Mouse (Mus musculus) CH12.LX (cell line): ENCODE measurements around the gene Pelo. TPM values are rescaled to one million over a fixed set of nuclear protein-coding genes. Genes with fewer than 3 reads are reported as not detected.

Experiments
- DNase-seq: peaks from one replicate; pipeline ENCODE4 v3.0.0-alpha.2; 2013; ENCODE audit errors: extremely low read depth
- H3K27ac ChIP-seq: 2 replicates; pipeline ENCODE4 v1.5.1; 2012; ENCODE audit warnings: low read depth, mild to moderate bottlenecking, control low read depth, moderate library complexity; ENCODE audit not compliant: insufficient read depth
- H3K27me3 ChIP-seq: replicated peaks from 2 replicates; pipeline ENCODE3; 2012; ENCODE audit warnings: inconsistent platforms
- H3K36me3 ChIP-seq, 2 experiments: replicated peaks in 1 of 2; 2 replicates each; pipeline versions ENCODE3 to v1.6.1; 2012; ENCODE audit warnings: inconsistent platforms in 1 of 2, low read length in 1 of 2, mild to moderate bottlenecking in 1 of 2, mixed read lengths in 1 of 2, moderate library complexity in 1 of 2; ENCODE audit not compliant: control insufficient read depth in 1 of 2, insufficient read depth in 1 of 2
- H3K4me1 ChIP-seq, 2 experiments: 2 replicates each; pipeline ENCODE4 v1.6.1; 2012; ENCODE audit warnings: inconsistent platforms in 1 of 2, moderate library complexity in 1 of 2; ENCODE audit not compliant: insufficient read depth in 2 of 2, control insufficient read depth in 1 of 2
- H3K4me2 ChIP-seq: 2 replicates; pipeline ENCODE4 v1.6.1; 2012; ENCODE audit warnings: low read depth, mild to moderate bottlenecking, control low read depth; ENCODE audit not compliant: poor library complexity, insufficient read depth, severe bottlenecking
- H3K4me3 ChIP-seq, 3 experiments: fragments of 150-350 bp in 1 of 3; sonication (generic) in 1 of 3; replicated peaks in 1 of 3; 2 replicates each; pipeline versions ENCODE3 to v1.5.1; 2011 to 2012; ENCODE audit warnings: low read depth in 2 of 3, low read length in 2 of 3, mild to moderate bottlenecking in 2 of 3, moderate library complexity in 2 of 3, control low read depth in 1 of 3, improper control_type of control experiment in 1 of 3, inconsistent platforms in 1 of 3, mixed read lengths in 1 of 3; ENCODE audit not compliant: poor library complexity in 1 of 3
- H3K79me2 ChIP-seq: replicated peaks from 2 replicates; pipeline ENCODE4 v1.6.1; 2012; ENCODE audit warnings: mild to moderate bottlenecking, moderate library complexity; ENCODE audit not compliant: control insufficient read depth, poor library complexity, insufficient read depth, severe bottlenecking; ENCODE audit errors: extremely low read depth
- H3K9ac ChIP-seq: 2 replicates; pipeline ENCODE4 v1.6.1; 2012; ENCODE audit warnings: low read depth, mild to moderate bottlenecking, control low read depth, moderate library complexity; ENCODE audit not compliant: insufficient read depth
- H3K9me3 ChIP-seq: replicated peaks from 2 replicates; pipeline ENCODE3; 2012; ENCODE audit warnings: low read length, inconsistent platforms, mixed read lengths
- CHD1 ChIP-seq: IDR thresholded peaks from 2 replicates; pipeline ENCODE4 v1.6.1; 2012; ENCODE audit warnings: low read depth, low read length, improper control_type of control experiment, inconsistent platforms
- CHD2 ChIP-seq: IDR thresholded peaks from 2 replicates; pipeline ENCODE4 v1.6.1; 2011; ENCODE audit warnings: low read length, improper control_type of control experiment
- CTCF ChIP-seq, 2 experiments: IDR thresholded peaks in 1 of 2; conservative IDR thresholded peaks in 1 of 2; 2 replicates each; pipeline ENCODE4 v1.5.1; 2011 to 2012; ENCODE audit warnings: low read depth in 2 of 2, low read length in 2 of 2, improper control_type of control experiment in 1 of 2, inconsistent platforms in 1 of 2, mild to moderate bottlenecking in 1 of 2, moderate library complexity in 1 of 2
- E2F4 ChIP-seq: IDR thresholded peaks from 2 replicates; pipeline ENCODE4 v1.6.1; 2011; ENCODE audit warnings: low read depth, low read length, improper control_type of control experiment; ENCODE audit not compliant: insufficient replicate concordance
- ETS1 ChIP-seq: conservative IDR thresholded peaks from 2 replicates; pipeline ENCODE4 v1.6.1; 2012; ENCODE audit warnings: low read depth, mild to moderate bottlenecking, inconsistent platforms, low read length, improper control_type of control experiment, moderate library complexity
- GABPA ChIP-seq: IDR thresholded peaks from 2 replicates; pipeline ENCODE4 v1.6.1; 2012; ENCODE audit warnings: low read depth, low read length, improper control_type of control experiment, inconsistent platforms; ENCODE audit not compliant: insufficient replicate concordance
- HCFC1 ChIP-seq: IDR thresholded peaks from 2 replicates; pipeline ENCODE4 v1.6.1; 2012; ENCODE audit warnings: low read depth, mild to moderate bottlenecking, inconsistent platforms, low read length, improper control_type of control experiment
- IRF4 ChIP-seq: IDR thresholded peaks from 2 replicates; pipeline ENCODE4 v1.6.1; 2014; ENCODE audit warnings: low read depth, mild to moderate bottlenecking, inconsistent platforms, low read length, improper control_type of control experiment
- JUN ChIP-seq: IDR thresholded peaks from 2 replicates; pipeline ENCODE4 v1.6.1; 2011; ENCODE audit warnings: low read depth, mild to moderate bottlenecking, low read length, improper control_type of control experiment, moderate library complexity; ENCODE audit not compliant: insufficient read depth
- KAT2A ChIP-seq: IDR thresholded peaks from 2 replicates; pipeline ENCODE4 v1.6.1; 2012; ENCODE audit warnings: low read length, improper control_type of control experiment, inconsistent platforms; ENCODE audit not compliant: insufficient replicate concordance
- MAFK ChIP-seq: IDR thresholded peaks from 2 replicates; pipeline ENCODE4 v1.6.1; 2011; ENCODE audit warnings: low read length, improper control_type of control experiment; ENCODE audit not compliant: insufficient replicate concordance
- MAX ChIP-seq: IDR thresholded peaks from 2 replicates; pipeline ENCODE4 v1.6.1; 2011; ENCODE audit warnings: low read length, improper control_type of control experiment
- MYC ChIP-seq: IDR thresholded peaks from 2 replicates; pipeline ENCODE4 v1.6.1; 2011; ENCODE audit warnings: low read depth, mild to moderate bottlenecking, improper control_type of control experiment, low read length
- NELFE ChIP-seq: IDR thresholded peaks from 2 replicates; pipeline ENCODE4 v1.6.1; 2011; ENCODE audit warnings: low read depth, low read length, improper control_type of control experiment
- NRF1 ChIP-seq: IDR thresholded peaks from 2 replicates; pipeline ENCODE4 v1.6.1; 2014; ENCODE audit warnings: low read depth, mild to moderate bottlenecking, inconsistent platforms, low read length, improper control_type of control experiment, moderate library complexity
- PAX5 ChIP-seq: IDR thresholded peaks from 2 replicates; pipeline ENCODE4 v1.6.1; 2012; ENCODE audit warnings: low read length, inconsistent platforms, mixed read lengths
- POLR2A ChIP-seq: IDR thresholded peaks from 2 replicates; pipeline ENCODE4 v1.6.1; 2011; ENCODE audit warnings: low read depth, mild to moderate bottlenecking, improper control_type of control experiment, low read length
- RCOR1 ChIP-seq: conservative IDR thresholded peaks from 2 replicates; pipeline ENCODE4 v1.6.1; 2012; ENCODE audit warnings: low read depth, mild to moderate bottlenecking, inconsistent platforms, low read length, improper control_type of control experiment
- SIN3A ChIP-seq: IDR thresholded peaks from 2 replicates; pipeline ENCODE4 v1.6.1; 2012; ENCODE audit warnings: low read length, improper control_type of control experiment, inconsistent platforms
- UBTF ChIP-seq: IDR thresholded peaks from 2 replicates; pipeline ENCODE4 v1.6.1; 2012; ENCODE audit warnings: low read depth, mild to moderate bottlenecking, inconsistent platforms, low read length, improper control_type of control experiment, moderate library complexity
- USF1 ChIP-seq: IDR thresholded peaks from 2 replicates; pipeline ENCODE4 v1.6.1; 2014; ENCODE audit warnings: low read depth, mild to moderate bottlenecking, inconsistent platforms, low read length, improper control_type of control experiment
- ZC3H11A ChIP-seq: IDR thresholded peaks from 2 replicates; pipeline ENCODE4 v1.6.1; 2012; ENCODE audit warnings: low read depth, mild to moderate bottlenecking, inconsistent platforms, low read length, improper control_type of control experiment
- ZKSCAN1 ChIP-seq: IDR thresholded peaks from 2 replicates; pipeline ENCODE4 v1.6.1; 2012; ENCODE audit warnings: low read depth, inconsistent platforms, low read length, improper control_type of control experiment, borderline replicate concordance
- dilution Hi-C: fragments of 300-500 bp; cut with MboI; formaldehyde crosslinking; loops from 2 replicates; pipeline ENCODE4 v1.14.3; 2020; ENCODE audit warnings: low sequenced_read_pairs; ENCODE audit not compliant: extremely low pct_unique_long_range_greater_than_20kb, extremely low pct_ligation_motif_present
- in situ Hi-C: fragments of 300-500 bp; cut with MboI; formaldehyde crosslinking; loops from 3 replicates; pipeline ENCODE4 v1.14.3; 2019; ENCODE audit warnings: low sequenced_read_pairs, low pct_ligation_motif_present, low pct_unique_long_range_greater_than_20kb, mixed read lengths
- polyA plus RNA-seq: library from polyadenylated mRNA; unstranded; fragments of >175 nt; gene quantifications from 2 replicates; pipeline ENCODE4 v1.2.1, GENCODE M21; 2012; ENCODE audit warnings: low read depth; ENCODE audit not compliant: insufficient read length
- total RNA-seq, 2 experiments: library from RNA; depleted of rRNA; stranded (reverse); fragments of 300-350 nt in 1 of 2; fragments of >200 nt in 1 of 2; gene quantifications; 2 replicates each; pipeline ENCODE4 v1.2.3; 2012 to 2014

The Pelo gene
- total and polyA plus RNA-seq, 3 experiments, result 18.9 to 46.0 (median 29.7) TPM

DNA sequence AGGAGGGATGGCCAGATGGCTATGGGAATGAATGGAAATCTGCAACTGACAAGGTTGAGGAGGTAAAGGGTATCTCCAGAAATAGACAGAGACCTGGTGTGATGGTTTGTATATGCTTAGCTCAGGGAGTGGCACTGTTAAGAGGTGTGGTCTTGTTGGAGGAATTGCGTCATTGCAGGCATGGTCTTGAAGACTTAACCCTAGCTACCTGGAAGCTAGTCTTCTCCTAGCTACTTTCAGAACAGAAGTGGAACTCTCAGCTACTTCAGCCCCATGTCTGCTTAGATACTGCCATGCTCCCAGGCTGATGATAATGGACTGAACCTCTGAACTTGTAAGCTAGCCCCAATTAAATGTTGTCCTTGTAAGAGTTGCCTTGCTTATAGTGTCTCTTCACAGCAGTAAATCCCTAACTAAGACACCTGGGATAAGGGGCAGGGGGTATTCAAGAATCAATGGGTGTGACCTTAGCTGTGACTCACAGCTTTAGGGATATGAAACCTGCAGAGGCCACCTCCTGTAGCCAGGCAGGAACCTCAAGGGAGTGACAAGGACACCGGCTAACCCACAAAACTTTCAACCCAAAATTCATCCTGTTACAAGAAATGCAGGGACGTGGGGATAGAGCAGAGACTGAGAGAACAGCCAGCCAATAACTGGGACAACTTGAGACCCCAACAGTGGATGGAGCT is 27.1 kb upstream of the Pelo start:
- Histone ChIP-seq H3K79me2 (no peaks in the 10 kb centered on the region), H3K9me3 (no peaks in the 10 kb centered on the region), H3K27ac (no peak overlapping the region), H3K4me2 (no peak overlapping the region), H3K4me1 (peaks cover 5 to 12% of the 10 kb centered on the region in 2 experiments; a peak in 3 of 4 replicates), H3K27me3 (no peaks in the 10 kb centered on the region), H3K9ac (no peak overlapping the region), H3K36me3 (no peaks in the 10 kb centered on the region), H3K4me3 (no peak overlapping the region)
- in situ Hi-C loops (no loop called here), dilution Hi-C loops (no loop called here)
- peak; percentile 13 for DNase-seq
- TF ChIP-seq NELFE, result no peak
- no peak for TF ChIP-seq MAX
- TF ChIP-seq MYC, result no peak
- TF ChIP-seq KAT2A, result no peak
- TF ChIP-seq ZC3H11A, result no peak
- no peak for TF ChIP-seq JUN
- TF ChIP-seq SIN3A, result no peak
- no peak for TF ChIP-seq POLR2A
- no peak for TF ChIP-seq RCOR1
- TF ChIP-seq ZKSCAN1, result no peak

GRCm38 (mm10) chr13:115109628-115110027 is 19.6 kb upstream of the Pelo start:
- Histone ChIP-seq H3K79me2 (no peaks in the 10 kb centered on the region), H3K27ac (no peak overlapping the region), H3K27me3 (no peaks in the 10 kb centered on the region), H3K36me3 (no peaks in the 10 kb centered on the region), H3K4me1 (peaks cover 5 to 8% of the 10 kb centered on the region in 2 experiments), H3K4me3 (no peak overlapping the region), H3K9ac (no peak overlapping the region), H3K4me2 (no peak overlapping the region), H3K9me3 (no peaks in the 10 kb centered on the region)
- DNase-seq, result no peak
- dilution Hi-C loops (no loop called here), in situ Hi-C loops (no loop called here)
- no peak for TF ChIP-seq ZKSCAN1
- no peak for TF ChIP-seq CTCF (conservative IDR thresholded peaks at IDR 0.05 in 1 of 2, IDR thresholded peaks at IDR 0.05 in 1 of 2; ENCODE audit: low read depth in 2 of 2, low read length in 2 of 2)
- no peak for TF ChIP-seq GABPA
- no peak for TF ChIP-seq PAX5
- TF ChIP-seq HCFC1, result no peak
- no peak for TF ChIP-seq POLR2A
- TF ChIP-seq MAFK, result no peak
- no peak for TF ChIP-seq USF1
- no peak for TF ChIP-seq CHD1
- TF ChIP-seq JUN, result no peak
- TF ChIP-seq KAT2A, result no peak
- no peak for TF ChIP-seq ETS1
- no peak for TF ChIP-seq MAX
- no peak for TF ChIP-seq NRF1
- no peak for TF ChIP-seq SIN3A
- TF ChIP-seq ZC3H11A, result no peak
- no peak for TF ChIP-seq IRF4
- no peak for TF ChIP-seq UBTF
- TF ChIP-seq CHD2, result no peak
- TF ChIP-seq E2F4, result no peak
